Mouse (Mus musculus) spleen, adult 18-20 months (tissue): ENCODE data around the gene Cdk8.
"Not testable (repeated sequence)": the region's sequence is repeated elsewhere in the genome, so short reads cannot be mapped to it uniquely, and the experiment has no call there.

Experiments used
- DNase-seq, 2 experiments: peaks; one replicate each; pipeline ENCODE4 v3.0.0; 2022; ENCODE audit warnings: mixed read lengths in 2 of 2

Cdk8 gene

DNA sequence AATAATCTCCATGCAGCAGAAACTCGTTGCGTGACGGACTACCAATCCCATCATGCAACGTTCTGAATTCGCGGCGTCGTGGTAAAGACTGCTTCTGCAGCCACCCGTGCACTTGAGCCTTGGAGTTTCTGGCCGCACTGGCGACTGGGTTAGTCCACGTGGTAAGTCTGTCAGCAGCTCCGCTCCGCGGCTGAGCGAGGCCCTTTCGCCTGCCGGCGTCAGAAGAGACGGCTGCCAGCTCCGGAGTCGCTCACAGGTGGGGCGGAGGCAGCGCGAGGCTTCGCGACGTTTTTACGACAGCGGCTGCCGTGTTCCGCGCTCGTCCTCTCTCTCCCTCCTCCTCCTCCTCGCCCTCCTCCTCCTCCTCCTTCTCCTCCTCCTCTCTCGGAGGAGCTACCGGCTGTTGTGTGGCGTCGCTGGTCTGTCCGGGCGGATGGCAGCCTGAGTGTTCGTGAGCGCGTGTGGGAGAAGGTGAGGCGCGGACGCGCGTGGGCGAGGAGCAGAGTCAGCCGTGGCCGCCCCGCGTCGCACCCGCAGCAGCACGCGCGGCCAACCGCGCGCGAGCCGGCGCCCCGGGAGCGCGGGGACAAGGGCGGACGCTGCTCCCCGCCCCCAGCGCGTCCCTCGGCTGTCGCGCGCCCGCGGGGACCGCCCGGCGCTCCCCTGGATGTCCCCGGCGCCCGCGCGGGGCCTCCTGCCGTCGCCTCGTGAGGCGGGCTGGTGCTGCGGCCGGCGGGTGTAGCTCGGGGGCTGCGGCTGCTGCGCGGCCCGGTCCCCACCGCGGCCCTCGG, at the start of gene Cdk8:
Gene Cdk8, plus strand, starts transcription at position 367 of the 791 bp plus-strand sequence.
- peak; percentile 80 to 87 for DNase-seq

DNA sequence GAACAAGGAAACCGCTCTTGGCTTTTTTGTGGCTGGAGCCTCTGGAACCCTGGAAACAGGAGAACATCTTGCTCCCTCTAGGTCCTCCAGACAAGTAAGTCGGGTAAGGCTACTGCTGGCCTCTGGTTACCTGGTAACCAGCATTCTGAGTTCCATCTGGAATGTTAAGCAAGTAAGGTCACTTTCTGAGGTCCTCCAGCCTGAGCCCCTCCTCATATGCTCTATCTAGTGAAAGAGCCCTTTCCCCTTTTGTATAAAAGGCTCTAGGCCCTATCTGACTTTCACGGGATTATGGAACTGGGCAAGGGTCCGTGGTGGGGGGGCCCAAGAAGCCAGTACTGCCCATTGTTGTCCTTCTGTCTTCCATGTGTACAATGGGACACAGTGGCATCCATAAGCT, 45.8 kb upstream of the Cdk8 start, which contains the start of gene 1700001J03Rik:
Gene 1700001J03Rik, minus strand, starts transcription at position 101 of the 400 bp plus-strand sequence.
- not testable (repeated sequence) for DNase-seq

DNA sequence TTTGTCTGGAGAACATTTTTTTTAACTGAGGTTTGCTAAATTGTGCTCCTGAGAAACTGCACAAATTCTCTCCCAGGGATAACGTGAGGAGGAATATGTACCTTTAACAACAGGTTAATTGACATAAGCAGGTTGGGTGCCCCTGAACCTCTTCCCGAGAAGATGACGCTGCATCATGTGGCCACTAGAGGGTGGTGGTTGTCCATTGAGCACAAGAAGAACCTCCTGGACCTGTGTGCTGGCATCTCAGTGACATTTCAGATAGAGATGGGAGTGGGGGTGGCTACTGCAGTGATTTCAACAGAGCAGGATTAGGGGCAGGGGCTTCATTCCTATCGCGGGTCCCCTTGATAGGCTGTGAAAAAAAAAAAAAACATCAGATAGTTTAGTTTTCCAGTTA, 43.6 kb upstream of the Cdk8 start:
- peak; percentile 30 to 45 for DNase-seq

DNA sequence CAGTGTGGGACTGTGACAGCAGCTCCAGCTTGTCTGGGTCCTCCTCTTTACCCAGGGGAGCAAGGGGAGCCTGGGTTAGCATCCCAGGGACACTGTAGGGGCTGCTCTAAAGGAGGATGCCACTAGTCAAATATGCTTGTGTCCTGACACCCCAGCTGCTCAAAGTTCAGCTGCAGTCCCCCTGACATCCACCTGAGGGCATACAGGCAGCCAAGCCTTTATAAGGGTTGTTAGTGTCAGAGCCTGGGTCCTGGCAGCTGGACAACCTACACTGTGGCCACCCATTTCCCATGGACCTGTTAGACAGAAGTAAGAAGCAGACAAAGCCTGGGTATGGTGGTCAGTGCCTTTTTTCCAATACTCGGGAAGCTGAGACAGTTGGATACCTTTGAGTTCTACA, 42.9 kb upstream of the Cdk8 start:
- no peak for DNase-seq

DNA sequence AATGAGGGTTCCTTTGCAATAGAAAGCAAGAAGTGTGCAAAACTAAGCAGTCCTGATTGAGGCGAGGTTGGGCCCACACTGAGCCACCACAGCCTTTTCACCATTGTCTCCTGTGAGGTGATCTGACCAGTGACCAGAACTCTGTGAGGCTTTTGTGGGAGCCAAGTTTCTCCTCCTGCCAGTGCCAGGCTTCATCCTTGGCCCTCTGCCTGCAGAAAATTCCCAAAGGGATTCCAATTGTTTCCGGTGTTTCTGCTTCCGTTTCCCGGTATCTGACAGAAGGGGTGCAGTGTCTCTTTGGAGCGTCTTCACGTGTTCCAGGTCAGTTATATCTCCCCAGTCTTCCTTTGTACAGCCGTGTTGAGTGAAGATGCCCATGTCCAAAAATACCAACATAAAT, 42.3 kb upstream of the Cdk8 start:
- no peak for DNase-seq

DNA sequence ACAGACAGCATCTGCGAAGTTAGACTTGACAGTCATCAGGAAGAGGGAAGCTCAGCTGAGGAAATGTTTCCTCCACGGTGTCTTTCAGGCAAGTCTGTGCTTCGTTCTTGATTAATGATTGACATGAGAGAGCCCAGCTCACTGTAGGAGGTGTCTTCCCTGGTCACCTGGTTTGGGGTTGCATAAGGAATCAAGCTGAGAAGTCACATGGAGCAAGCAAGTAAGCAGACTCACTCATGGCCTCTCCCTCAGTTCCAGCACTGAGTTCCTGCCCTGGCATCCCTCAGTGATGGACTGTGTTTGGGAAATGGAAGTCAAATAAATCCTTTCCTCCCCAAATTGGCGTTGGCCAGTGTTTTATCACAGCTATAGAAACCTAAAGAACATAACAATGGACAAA, 40.9 kb upstream of the Cdk8 start:
- DNase-seq = no peak

DNA sequence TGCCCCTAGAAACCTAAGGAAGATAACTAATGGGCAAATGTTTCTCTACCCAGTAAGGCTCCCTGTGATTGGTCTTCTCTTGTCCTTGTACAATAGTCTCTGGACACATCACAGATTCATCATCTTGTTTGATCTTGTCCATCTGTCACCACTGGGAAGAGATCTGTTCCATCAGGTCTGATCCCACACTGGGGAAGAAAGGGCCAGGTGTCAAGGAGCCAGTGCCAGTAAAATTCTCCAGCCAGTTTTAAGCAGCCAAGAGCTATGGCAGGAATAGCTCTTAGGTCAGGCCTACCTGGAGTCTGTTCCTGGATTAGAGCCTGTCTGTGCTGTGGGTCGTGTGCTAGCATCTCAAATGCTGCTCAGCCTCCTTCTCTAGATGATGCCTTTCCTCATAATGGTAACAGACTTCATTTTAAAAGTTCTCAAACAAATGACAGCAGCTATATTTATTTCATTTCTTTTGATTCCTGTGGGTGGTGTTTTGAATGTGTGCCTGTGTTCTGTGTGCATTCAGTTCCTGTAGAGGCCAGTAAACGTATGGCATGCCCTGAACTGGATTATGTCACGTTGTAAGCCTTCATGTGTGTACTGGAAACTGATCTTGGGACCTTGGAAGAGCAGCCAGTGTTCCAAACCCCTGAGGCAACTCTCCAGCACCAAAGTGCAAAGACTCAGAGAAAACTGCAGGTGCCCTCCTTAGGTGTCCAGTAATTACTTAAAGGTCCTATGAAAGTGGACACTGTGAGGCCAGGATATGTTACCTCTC, 40.3 kb upstream of the Cdk8 start:
- DNase-seq = no peak

DNA sequence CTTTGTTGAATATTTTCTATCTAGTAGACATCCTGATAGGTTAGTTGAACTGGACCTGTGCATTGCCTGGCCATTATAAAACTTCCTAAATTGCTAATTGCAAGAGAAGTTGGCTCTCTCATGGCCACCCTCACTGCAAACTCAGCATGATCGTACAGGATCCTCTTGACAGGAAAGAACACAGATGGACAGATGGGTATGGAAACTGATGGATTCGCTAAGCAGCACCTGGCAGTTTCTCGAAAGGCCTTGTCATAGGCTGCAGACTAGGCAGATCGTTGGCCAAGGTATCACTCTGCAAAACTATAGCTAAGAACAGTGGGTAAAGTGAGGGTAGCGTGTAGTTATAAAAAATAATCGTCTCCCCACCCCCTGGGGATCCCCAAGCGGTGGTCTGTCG, 37.7 kb upstream of the Cdk8 start:
- DNase-seq = no peak

DNA sequence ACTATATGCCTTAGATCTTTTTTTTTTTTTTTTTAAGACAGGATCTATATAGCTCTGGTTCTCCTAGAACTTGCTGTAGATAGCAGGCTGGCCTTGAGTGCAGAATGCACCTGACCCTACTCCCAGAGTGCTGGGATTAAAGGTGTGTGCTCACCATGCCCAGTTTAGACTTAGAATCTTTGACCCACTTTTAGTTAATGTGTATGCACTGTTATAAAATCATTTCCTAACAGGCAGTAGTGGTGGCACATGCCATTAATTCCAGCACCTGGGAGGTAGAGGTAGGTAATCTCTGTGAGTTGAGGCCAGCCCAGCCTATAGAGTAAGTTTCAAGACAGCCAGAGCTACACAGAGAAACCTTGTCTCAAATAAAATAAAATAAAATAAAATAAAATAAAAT, 32.0 kb upstream of the Cdk8 start:
- no peak for DNase-seq

DNA sequence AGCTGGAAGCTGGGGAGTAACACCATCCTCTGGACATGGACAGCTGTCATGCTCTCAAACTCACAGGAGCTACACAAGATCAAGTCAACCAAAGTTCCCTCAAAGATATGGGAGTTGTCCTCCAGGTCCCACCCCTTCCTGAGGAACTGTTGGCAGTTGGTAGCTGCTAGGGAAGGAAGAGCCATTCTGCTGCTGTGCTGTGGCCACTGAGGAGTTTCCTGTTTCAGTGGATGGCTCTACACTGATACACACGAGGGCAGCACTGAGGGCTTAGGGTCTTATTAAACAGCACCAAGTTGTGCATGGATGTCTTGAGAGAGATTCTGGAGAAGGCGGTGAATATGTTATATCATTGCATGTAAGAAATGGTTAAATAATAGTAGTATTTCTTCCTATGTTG, 31.5 kb upstream of the Cdk8 start:
- DNase-seq = no peak

DNA sequence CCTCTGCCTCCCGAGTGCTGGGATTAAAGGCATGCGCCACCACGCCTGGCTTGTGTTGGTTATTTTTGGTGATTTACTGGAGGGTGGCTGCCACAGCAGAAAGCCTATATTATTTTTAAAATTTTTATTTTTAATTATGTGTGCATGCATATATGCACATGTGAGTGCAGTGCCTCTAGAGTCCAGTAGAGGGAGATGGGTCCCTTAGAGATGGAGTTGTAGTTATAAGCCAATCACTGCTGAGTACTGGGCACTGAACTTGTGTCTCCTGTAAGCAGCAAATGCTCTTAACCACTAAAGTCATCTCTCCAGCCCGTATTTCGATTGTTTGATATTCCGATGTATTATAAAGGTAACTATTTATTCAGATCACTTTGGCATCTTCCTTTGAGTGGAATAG, 30.4 kb upstream of the Cdk8 start:
- no peak for DNase-seq

DNA sequence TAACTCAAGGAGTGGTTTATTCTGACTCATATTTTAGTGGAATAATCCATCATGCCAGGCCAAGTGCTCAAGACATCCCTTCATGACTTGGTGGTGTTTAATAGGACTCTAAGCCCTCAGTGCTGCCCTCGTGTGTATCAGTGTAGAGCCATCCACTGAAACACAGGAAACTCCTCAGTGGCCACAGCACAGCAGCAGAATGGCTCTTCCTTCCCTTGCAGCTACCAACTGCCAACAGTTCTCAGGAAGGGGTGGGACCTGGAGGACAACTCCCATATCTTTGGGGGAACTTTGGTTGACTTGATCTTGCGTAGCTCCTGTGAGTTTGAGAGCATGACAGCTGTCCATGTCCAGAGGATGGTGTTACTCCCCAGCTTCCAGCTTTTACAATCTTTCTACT, 27.1 kb upstream of the Cdk8 start:
- DNase-seq = no peak

DNA sequence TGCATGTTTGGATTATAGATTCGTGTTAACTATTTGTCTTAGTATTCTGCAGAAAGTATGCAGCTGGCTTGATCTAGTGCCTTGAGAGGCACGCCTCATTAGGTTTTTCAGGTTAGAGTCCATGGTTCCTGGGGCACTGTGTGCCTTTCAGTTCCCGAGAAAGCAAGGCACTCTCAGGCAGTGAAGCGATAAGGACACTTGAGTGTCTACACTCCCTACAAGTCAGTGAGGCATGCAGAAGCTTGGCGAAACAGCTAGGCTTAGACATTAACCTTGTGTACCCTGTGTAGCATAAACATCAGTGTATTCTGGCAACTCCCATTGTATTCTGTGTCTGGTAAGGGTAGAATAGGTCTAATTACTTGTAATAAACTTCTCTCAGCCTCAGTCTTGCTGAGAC, 25.5 kb upstream of the Cdk8 start:
- DNase-seq = no peak

DNA sequence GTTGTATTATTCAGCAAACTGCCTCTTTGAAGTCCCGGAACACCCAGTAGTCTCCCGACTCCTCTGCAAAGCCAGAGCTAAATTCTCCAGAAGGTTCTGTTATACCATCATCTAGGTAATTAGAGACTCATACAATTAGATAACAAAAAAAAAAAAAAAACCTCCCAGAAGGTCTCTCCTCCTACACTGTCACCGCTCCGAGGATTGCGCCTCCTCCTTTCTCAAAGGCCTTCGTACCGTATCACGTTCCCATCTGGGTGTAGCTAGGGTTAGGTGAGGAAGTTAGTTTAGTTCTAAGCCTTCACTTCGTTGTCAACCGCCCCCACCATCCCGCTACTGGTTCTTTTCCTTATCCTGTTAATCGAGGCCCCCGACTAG, 10.5 kb upstream of the Cdk8 start:
- no peak for DNase-seq

DNA sequence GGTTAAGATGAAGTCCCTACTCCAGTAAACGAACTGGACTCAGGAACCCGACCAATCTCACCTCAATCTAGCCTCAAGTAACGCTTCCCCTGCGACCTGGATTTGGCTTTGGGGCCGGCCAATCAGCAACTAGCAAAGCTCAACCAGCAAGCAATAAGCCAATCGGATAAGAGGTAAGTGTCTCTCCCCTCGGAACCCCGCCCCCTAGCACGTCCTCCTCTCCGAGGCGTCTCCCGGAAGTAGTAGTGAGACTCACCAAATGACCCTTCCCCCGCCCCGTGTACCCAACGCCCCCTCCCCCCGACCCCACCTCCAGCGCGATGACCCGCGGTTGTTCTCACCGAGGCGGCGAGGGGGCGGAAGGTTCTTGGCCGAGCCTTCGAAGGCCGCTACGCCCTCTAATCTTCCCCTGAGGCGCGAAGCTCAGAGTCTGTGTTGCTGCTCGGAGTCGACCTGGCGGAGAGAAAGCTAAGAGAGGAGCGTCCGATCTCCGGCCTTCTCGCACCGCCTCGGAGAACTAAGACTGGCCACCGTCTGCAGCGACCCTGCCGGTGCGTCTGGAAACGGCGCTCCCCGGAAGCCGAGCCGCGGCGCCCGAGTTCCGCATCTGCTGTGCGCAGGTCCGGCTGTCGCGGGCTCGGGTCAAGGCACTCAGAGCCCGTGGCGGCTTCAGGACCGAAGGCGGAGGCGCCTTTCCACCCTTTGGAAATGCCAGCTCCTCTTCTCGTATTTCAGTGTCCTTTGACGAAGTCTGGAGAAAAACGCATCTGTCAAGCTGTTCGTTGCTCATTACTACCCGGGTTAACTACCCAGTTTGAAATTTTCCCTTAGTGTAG, 9.9 kb upstream of the Cdk8 start, which contains the start of gene Rnf6:
Gene Rnf6, minus strand, starts transcription at position 677 of the 836 bp plus-strand sequence.
- DNase-seq = peak; percentile 88 to 89

DNA sequence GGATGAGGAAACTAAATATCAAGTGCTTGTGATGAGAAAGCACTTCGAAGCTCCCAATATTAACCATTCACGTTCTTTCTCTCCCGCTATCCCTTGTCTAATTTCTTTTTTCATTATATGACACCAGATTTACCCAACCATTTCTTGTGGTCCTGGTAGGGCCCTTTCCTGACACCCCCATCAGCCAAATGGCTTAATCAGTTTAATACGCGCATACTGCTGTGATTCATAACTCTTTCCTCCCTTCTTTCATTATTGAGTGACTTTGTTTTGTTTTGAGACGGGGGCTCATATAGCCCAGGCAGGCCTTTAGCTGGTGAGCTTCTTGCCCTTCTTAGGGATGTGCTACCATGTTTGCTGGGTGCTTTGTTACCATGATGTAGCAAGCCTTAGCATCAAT, 9.3 kb upstream of the Cdk8 start:
- no peak for DNase-seq

DNA sequence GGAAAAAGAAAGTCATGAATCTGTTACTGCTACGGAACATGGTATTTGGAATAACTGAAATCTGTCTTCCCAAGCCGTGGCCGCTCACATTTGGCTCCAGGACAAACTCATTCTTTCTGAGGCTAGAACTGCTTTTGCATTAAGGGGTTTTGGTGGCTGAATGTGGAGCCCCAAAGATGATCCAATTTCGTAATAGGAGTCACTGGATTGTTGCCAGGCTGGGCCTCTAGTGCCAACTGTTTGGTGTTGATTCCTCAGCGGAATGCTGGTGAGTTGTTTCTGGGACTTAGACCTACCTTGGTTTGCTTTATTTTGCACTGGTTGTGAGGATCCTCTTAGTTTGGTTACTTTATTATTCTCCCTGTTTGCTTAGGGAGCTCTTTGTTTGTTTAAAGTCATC, 7.2 kb upstream of the Cdk8 start:
- no peak for DNase-seq

DNA sequence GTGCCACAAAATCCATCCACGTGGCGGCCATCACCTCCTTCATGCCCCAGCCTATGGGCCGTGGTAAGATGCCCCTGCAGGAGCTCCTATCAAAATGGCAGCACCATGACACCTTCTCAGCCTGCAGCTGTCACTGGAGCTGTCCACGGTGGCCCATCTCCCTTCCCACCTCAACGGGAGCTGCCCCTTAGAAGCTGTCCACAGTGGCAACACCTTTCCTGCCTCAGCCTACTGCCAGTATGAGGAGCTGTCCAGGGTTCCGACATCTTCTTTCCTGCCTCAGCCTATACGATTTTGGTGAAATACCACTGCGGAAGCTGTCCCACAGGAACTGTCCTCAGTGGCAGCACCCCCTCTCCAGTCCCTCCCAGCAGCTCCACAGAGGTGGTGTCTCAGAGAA, 3.5 kb upstream of the Cdk8 start:
- DNase-seq = no peak

DNA sequence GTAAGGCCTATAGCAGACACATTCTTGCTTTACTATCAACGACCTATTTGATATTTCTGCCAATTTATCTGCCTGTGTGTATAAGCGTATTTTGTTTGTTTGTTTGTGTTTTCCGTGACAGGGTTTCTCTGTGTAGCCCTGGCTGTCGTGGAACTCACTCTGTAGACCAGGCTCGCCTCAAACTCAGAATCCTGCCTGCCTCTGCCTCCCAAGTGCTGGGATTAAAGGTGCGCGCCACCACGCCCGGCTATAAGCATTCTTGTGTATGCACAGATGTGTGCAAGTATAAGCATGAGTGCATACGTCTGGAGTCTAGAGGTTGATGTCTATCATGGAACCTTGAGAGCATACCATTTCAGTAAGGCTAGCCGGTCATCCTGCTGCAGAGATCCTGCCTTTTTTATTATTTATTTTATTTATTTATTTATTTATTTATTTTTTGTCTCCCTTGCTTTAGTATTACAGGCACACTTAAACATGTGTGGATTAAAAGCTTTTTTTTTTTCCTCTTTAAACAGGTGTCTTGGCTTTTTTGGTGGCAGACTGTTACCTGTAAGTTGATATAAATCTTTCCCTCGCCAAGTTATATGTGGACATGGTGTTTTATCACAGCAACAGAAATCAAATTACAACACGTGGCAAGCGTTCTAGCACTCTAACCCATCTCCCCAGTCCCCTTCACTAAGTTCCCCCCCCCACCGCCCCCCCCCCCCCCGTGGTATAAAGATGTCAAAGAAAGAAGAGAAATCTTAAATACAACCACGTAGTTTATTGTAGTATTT, 970 bp upstream of the Cdk8 start:
- no peak for DNase-seq

DNA sequence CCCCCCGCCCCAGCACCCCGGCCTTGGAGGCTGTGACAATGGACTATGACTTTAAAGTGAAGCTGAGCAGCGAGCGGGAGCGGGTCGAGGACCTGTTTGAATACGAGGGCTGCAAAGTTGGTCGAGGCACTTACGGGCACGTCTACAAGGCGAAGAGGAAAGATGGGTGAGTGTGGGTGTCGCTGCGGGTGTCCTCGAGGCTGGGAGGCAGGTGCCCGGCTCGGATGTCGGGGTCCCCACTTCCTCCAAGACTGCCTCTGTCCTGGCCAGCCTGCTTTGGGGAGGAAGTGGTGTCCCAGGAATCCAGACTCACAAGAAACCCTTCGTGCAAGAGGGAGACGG, 596 bp downstream of the Cdk8 start:
- DNase-seq = peak in 1 of 2 experiments; percentile 45

DNA sequence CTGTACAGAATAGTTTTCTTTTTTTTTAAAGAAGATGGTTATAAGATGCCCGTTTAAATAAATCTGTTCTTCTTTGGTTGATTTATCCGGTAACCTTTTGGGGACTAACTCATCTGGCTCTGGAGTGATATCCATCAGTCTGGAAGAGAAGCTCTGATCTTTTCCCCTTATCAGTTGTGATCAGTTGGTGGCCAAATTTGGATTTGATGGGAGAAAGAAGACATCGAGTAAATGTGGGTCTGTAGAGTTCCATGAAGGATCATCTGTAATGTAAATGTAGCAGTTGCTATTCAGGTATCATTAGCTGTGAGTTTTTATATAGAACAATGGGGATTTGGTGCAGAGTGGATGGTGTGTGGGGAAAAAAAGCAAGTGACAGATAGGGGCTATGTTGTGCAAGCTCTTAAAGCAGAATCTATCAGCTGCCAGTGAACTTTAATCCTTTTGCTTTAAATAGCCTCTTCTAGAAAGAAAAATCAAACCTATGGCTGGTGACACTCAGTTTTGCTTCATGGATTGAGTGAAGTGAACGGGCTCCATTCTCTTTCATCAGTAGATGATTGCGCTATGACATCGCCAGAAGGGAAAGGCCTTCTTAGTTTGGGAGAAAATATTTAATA, 1.1 kb downstream of the Cdk8 start:
- DNase-seq = no peak

DNA sequence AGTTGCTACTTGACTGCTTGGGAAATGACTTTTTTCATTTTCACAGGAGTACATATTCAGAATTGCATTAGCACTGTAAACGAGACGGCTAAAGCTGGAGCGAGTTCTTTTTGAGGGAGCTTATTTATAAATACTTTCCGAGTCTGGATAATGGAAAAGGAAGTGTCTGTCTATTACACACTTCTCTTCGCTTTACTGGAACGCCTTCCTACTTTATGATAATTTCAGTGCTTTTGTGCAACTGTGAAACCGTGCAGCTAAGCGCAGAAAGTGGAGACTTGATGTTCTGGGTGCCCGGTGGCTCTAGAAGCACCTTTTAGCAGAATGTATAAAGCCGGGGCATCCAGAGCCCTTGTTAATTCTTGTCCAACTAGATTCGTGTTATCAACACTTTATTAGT, 1.8 kb downstream of the Cdk8 start:
- no peak for DNase-seq
